Mouse (Mus musculus) heart, embryonic 10.5 days (tissue): ENCODE measurements around the gene Tm4sf1. TPM values are rescaled to one million over a fixed set of nuclear protein-coding genes. Genes with fewer than 3 reads are reported as not detected.

Experiments used
- DNase-seq: peaks from one replicate; pipeline ENCODE4 v3.0.0-alpha.2; 2017; ENCODE audit warnings: low spot score
- H3K27ac ChIP-seq: fragments of 300-500 bp; sonication (generic); 2 replicates; pipeline ENCODE4 v1.5.1; 2016; ENCODE audit warnings: mild to moderate bottlenecking
- H3K27me3 ChIP-seq: fragments of 300-500 bp; sonication (generic); 2 replicates; pipeline ENCODE4 v1.6.1; 2016; ENCODE audit warnings: mild to moderate bottlenecking; ENCODE audit not compliant: poor library complexity, insufficient read depth, severe bottlenecking
- H3K36me3 ChIP-seq: fragments of 300-500 bp; sonication (generic); 2 replicates; pipeline ENCODE4 v1.6.1; 2016; ENCODE audit warnings: mild to moderate bottlenecking, moderate library complexity
- H3K4me1 ChIP-seq: fragments of 300-500 bp; sonication (generic); 2 replicates; pipeline ENCODE4 v1.6.1; 2016; ENCODE audit warnings: mild to moderate bottlenecking
- H3K4me3 ChIP-seq: fragments of 300-500 bp; sonication (generic); 2 replicates; pipeline ENCODE4 v1.5.1; 2016; ENCODE audit warnings: mild to moderate bottlenecking, moderate library complexity
- H3K9me3 ChIP-seq: fragments of 300-500 bp; sonication (generic); 2 replicates; pipeline ENCODE4 v1.6.1; 2016; ENCODE audit warnings: mild to moderate bottlenecking, moderate library complexity
- WGBS: fragments of 180-500 bp; shearing (Covaris S2); methylation state at CpG from one replicate; pipeline ENCODE4 v1.1.7; 2016; 5-methylcytosine and 5-hydroxymethylcytosine counted together
- polyA plus RNA-seq: library from polyadenylated mRNA; unstranded; fragments of >200 nt; fragmentation: Nextera tagmentation; extraction: Ambion mirVana; gene quantifications from 2 replicates; pipeline ENCODE4 v1.2.1, GENCODE M21; 2016

Tm4sf1 gene
- polyA plus RNA-seq = 27.3 and 78.6 TPM in 2 replicates

GRCm38 (mm10) chr3:57301921-57302539, at the start of gene Tm4sf1:
Gene Tm4sf1 (minus strand): TSS chr3:57301988.
- no peak for DNase-seq
- WGBS = 68% methylated on average over 2 of the region's 2 CpGs
- H3K27me3 ChIP-seq = no peaks in the 10 kb centered on the region

GRCm38 (mm10) chr3:57344811-57345210, 43.0 kb upstream of the Tm4sf1 start:
- no peaks in the 10 kb centered on the region for H3K36me3 ChIP-seq
- no peaks in the 10 kb centered on the region for H3K27me3 ChIP-seq
- WGBS = 60% methylated on average over 5 of the region's 5 CpGs
- no peak overlapping the region for H3K4me3 ChIP-seq
- H3K27ac ChIP-seq = peak overlapping the region; percentile 49; the same call in 1 of the 2 replicates
- no peaks in the 10 kb centered on the region for H3K9me3 ChIP-seq
- H3K4me1 ChIP-seq = 0 out of 2 replicates have a peak, but pooled peaks cover 6% of the 10 kb centered on the region
- no peak for DNase-seq

More at GRCm38 (mm10) chr3:57301921-57302539, at the start of gene Tm4sf1:
- H3K27ac ChIP-seq = no peak within 1 kb of the TSS
- H3K4me3 ChIP-seq = no peak within 1 kb of the TSS
- H3K9me3 ChIP-seq = no peaks in the 10 kb centered on the region
- no peaks in the 10 kb centered on the region for H3K36me3 ChIP-seq
- H3K4me1 ChIP-seq = no peaks in the 10 kb centered on the region

- WGBS = 44% methylated on average over 11 of the region's 11 CpGs
- Histone ChIP-seq H3K36me3 (no peaks in the 10 kb centered on the region), H3K27me3 (no peaks in the 10 kb centered on the region), H3K27ac (peak overlapping the region; percentile 47; the same call in 1 of the 2 replicates), H3K9me3 (no peaks in the 10 kb centered on the region), H3K4me1 (0 out of 2 replicates have a peak, but pooled peaks cover 6% of the 10 kb centered on the region), H3K4me3 (no peak overlapping the region)
- DNase-seq = no peak
These were observed 42.2 kb upstream of the Tm4sf1 start for GRCm38 (mm10) chr3:57343837-57344607.

GRCm38 (mm10) chr3:57342976-57343375, 41.2 kb upstream of the Tm4sf1 start:
- DNase-seq = no peak
- Histone ChIP-seq H3K36me3 (no peaks in the 10 kb centered on the region), H3K27me3 (no peaks in the 10 kb centered on the region), H3K4me3 (no peak overlapping the region), H3K4me1 (0 out of 2 replicates have a peak, but pooled peaks cover 6% of the 10 kb centered on the region), H3K9me3 (no peaks in the 10 kb centered on the region), H3K27ac (no peak overlapping the region)
- WGBS = 87% methylated on average over 4 of the region's 4 CpGs

- Histone ChIP-seq H3K4me3 (no peak overlapping the region), H3K4me1 (0 out of 2 replicates have a peak, but pooled peaks cover 6% of the 10 kb centered on the region), H3K27ac (no peak overlapping the region), H3K9me3 (no peaks in the 10 kb centered on the region), H3K27me3 (no peaks in the 10 kb centered on the region), H3K36me3 (no peaks in the 10 kb centered on the region)
- 74% methylated on average over 3 of the region's 3 CpGs for WGBS
- DNase-seq = no peak
These were observed 39.5 kb upstream of the Tm4sf1 start for GRCm38 (mm10) chr3:57341321-57341720.

GRCm38 (mm10) chr3:57335080-57335815, 33.5 kb upstream of the Tm4sf1 start:
- 67% methylated on average over 3 of the region's 3 CpGs for WGBS
- Histone ChIP-seq H3K27ac (no peak overlapping the region), H3K9me3 (no peaks in the 10 kb centered on the region), H3K4me3 (no peak overlapping the region), H3K36me3 (no peaks in the 10 kb centered on the region), H3K4me1 (no peaks in the 10 kb centered on the region), H3K27me3 (no peaks in the 10 kb centered on the region)
- DNase-seq = no peak

- no peaks in the 10 kb centered on the region for H3K27me3 ChIP-seq
- 0 out of 2 replicates have a peak, but pooled peaks cover 2% of the 10 kb centered on the region for H3K9me3 ChIP-seq
- H3K4me3 ChIP-seq = no peak overlapping the region
- no peaks in the 10 kb centered on the region for H3K36me3 ChIP-seq
- no peak overlapping the region for H3K27ac ChIP-seq
- no peak for DNase-seq
- H3K4me1 ChIP-seq = no peaks in the 10 kb centered on the region
- 77% methylated on average over 6 of the region's 6 CpGs for WGBS
These were observed 26.2 kb upstream of the Tm4sf1 start for GRCm38 (mm10) chr3:57327941-57328340.

- no peaks in the 10 kb centered on the region for H3K9me3 ChIP-seq
- H3K4me1 ChIP-seq = no peaks in the 10 kb centered on the region
- H3K27ac ChIP-seq = no peak overlapping the region
- H3K27me3 ChIP-seq = no peaks in the 10 kb centered on the region
- no peak for DNase-seq
- H3K4me3 ChIP-seq = no peak overlapping the region
- 87% methylated on average over 3 of the region's 3 CpGs for WGBS
- H3K36me3 ChIP-seq = no peaks in the 10 kb centered on the region
These were observed 5.3 kb upstream of the Tm4sf1 start for GRCm38 (mm10) chr3:57307076-57307475.

GRCm38 (mm10) chr3:57305564-57305963, 3.8 kb upstream of the Tm4sf1 start:
- Histone ChIP-seq H3K27ac (no peak overlapping the region), H3K4me1 (no peaks in the 10 kb centered on the region), H3K4me3 (no peak overlapping the region), H3K36me3 (no peaks in the 10 kb centered on the region), H3K27me3 (no peaks in the 10 kb centered on the region), H3K9me3 (no peaks in the 10 kb centered on the region)
- DNase-seq = no peak
- 76% methylated on average over 4 of the region's 4 CpGs for WGBS

- Histone ChIP-seq H3K4me1 (no peaks in the 10 kb centered on the region), H3K36me3 (no peaks in the 10 kb centered on the region), H3K9me3 (no peaks in the 10 kb centered on the region), H3K4me3 (no peak overlapping the region), H3K27me3 (no peaks in the 10 kb centered on the region), H3K27ac (no peak overlapping the region)
- DNase-seq = no peak
- 68% methylated on average over 5 of the region's 5 CpGs for WGBS
These were observed 2.7 kb upstream of the Tm4sf1 start for GRCm38 (mm10) chr3:57304484-57304883.

GRCm38 (mm10) chr3:57304050-57304449, 2.3 kb upstream of the Tm4sf1 start:
- DNase-seq = no peak
- Histone ChIP-seq H3K4me3 (no peak overlapping the region), H3K36me3 (no peaks in the 10 kb centered on the region), H3K27me3 (no peaks in the 10 kb centered on the region), H3K9me3 (no peaks in the 10 kb centered on the region), H3K27ac (no peak overlapping the region), H3K4me1 (no peaks in the 10 kb centered on the region)
- WGBS = 68% methylated on average over 4 of the region's 4 CpGs

- Histone ChIP-seq H3K9me3 (no peaks in the 10 kb centered on the region), H3K27me3 (no peaks in the 10 kb centered on the region), H3K36me3 (no peaks in the 10 kb centered on the region), H3K4me3 (no peak overlapping the region), H3K27ac (no peak overlapping the region), H3K4me1 (no peaks in the 10 kb centered on the region)
- DNase-seq = no peak
- 80% methylated on average over 3 of the region's 3 CpGs for WGBS
These were observed 1.7 kb upstream of the Tm4sf1 start for GRCm38 (mm10) chr3:57303486-57303885.

- Histone ChIP-seq H3K4me1 (no peaks in the 10 kb centered on the region), H3K27me3 (no peaks in the 10 kb centered on the region), H3K27ac (no peak overlapping the region), H3K36me3 (no peaks in the 10 kb centered on the region), H3K4me3 (no peak overlapping the region), H3K9me3 (no peaks in the 10 kb centered on the region)
- WGBS = 69% methylated on average over 2 of the region's 2 CpGs
- no peak for DNase-seq
These were observed 1.1 kb upstream of the Tm4sf1 start for GRCm38 (mm10) chr3:57302886-57303285.
